Mouse (Mus musculus): Measurements from ENCODE around the gene Wnt10b.

DNA sequence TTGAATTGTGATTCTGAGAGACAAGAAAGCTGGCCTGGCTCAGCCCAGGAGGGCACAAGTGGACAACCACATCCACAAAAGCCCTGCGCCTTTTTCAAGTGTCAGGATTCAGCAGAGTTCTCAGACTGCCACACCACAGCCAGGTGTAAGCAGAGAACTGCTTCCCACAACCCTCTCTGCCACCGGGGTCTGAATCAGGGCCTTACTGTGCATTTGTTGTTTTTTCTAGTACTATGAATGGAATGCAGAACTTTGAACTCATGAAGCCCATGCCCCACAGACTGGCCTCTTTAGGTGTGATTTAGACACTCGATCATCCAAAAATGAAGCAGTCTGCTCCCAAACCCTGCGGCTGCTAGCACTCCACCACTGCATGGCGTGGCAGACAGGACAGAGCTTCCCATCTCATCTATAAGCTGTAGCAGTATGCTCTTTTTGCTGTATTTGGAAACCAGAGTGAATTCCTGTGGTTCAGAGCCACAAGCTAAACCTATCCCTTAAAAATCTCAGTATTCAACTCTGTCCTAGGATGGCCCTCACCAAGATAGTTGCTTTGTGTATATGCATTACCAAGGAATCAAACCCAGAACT lies 43.9 kb downstream of the Wnt10b start:
- TF ChIP-seq CTCF (conservative IDR thresholded peaks at IDR 0.05; ENCODE audit: low read length) (no peak), POU5F1 (IDR thresholded peaks at IDR 0.05; ENCODE audit: borderline replicate concordance, low read length) (no peak)
